Comparison of ENCODE assay signal across 1 mouse cellular context in genomic region chr11:69920266-69921031, GRCm38 (mm10).
A peak's percentile ranks its signal among the peaks of the same experiment; 100 is the strongest.
TF ChIP-seq lines count a peak whose summit lies in the region.

No protein-coding gene starts in this region.

TF ChIP-seq in CH12.LX, 34 proteins besides CTCF, POLR2A, EP300 and RAD21 (continued from another document):
- TF ChIP-seq GABPA (IDR thresholded peaks at IDR 0.05; ENCODE audit: insufficient replicate concordance, low read depth, low read length) (no peak), ZNF384 (IDR thresholded peaks at IDR 0.05; ENCODE audit: low read depth, low read length) (no peak), JUND (conservative IDR thresholded peaks at IDR 0.05; ENCODE audit: low read depth, low read length) (no peak), POLR2AphosphoS2 (IDR thresholded peaks at IDR 0.05; ENCODE audit: low read depth, low read length) (no peak), E2F4 (IDR thresholded peaks at IDR 0.05; ENCODE audit: insufficient replicate concordance, low read depth, low read length) (no peak), TCF12 (IDR thresholded peaks at IDR 0.05; ENCODE audit: low read depth, low read length) (no peak; the same call in 1 of the 2 replicates), MAX (IDR thresholded peaks at IDR 0.05; ENCODE audit: low read length) (peak; percentile 94), RCOR1 (conservative IDR thresholded peaks at IDR 0.05; ENCODE audit: low read depth, low read length) (no peak), PAX5 (IDR thresholded peaks at IDR 0.05; ENCODE audit: low read length) (no peak), MAZ (IDR thresholded peaks at IDR 0.05; ENCODE audit: low read depth, low read length) (0 out of 2 replicates have a peak, but pooled peaks have one; percentile 26), MEF2A (IDR thresholded peaks at IDR 0.05; ENCODE audit: borderline replicate concordance, low read depth, low read length) (no peak; the same call in 1 of the 2 replicates), USF2 (conservative IDR thresholded peaks at IDR 0.05; ENCODE audit: low read depth, low read length) (no peak), SIN3A (IDR thresholded peaks at IDR 0.05; ENCODE audit: low read length) (no peak; the same call in 1 of the 2 replicates)
